24 mouse cellular contexts compared by ENCODE assay signal in genomic region chr17:63680479-63680878, GRCm38 (mm10).
"Had no signal": no experiment of that assay in that cellular context is flagged by ENCODE, and none has a peak within 500 bp of the region (broad histone marks: within the 10 kb centered on the region; RNA-seq: fewer than 3 reads in every experiment).

No protein-coding gene starts in this region.

- H3K4me3 ChIP-seq: embryonic facial prominence, embryonic 10.5 days; embryonic facial prominence, embryonic 12.5 days; embryonic facial prominence, embryonic 13.5 days; embryonic facial prominence, embryonic 15.5 days; erythroblast, embryonic 14.5 days; forebrain, embryonic 10.5 days; forebrain, embryonic 12.5 days; forebrain, embryonic 13.5 days; forebrain, embryonic 15.5 days; gastrocnemius, adult 2 months; heart, adult 2 months; heart, embryonic 10.5 days had no signal

- H3K4me1 ChIP-seq: embryonic facial prominence, embryonic 10.5 days; embryonic facial prominence, embryonic 12.5 days; embryonic facial prominence, embryonic 13.5 days; forebrain, embryonic 12.5 days; forebrain, embryonic 13.5 days; forebrain, embryonic 15.5 days; heart, embryonic 10.5 days had no signal

- H3K4me2 ChIP-seq: embryonic facial prominence, embryonic 12.5 days; embryonic facial prominence, embryonic 13.5 days; embryonic facial prominence, embryonic 15.5 days; forebrain, embryonic 12.5 days; forebrain, embryonic 13.5 days; forebrain, embryonic 15.5 days; heart, embryonic 11.5 days had no signal

- H3K27me3 ChIP-seq: embryonic facial prominence, embryonic 12.5 days; embryonic facial prominence, embryonic 13.5 days; embryonic facial prominence, embryonic 15.5 days; forebrain, embryonic 12.5 days; forebrain, embryonic 13.5 days; forebrain, embryonic 15.5 days had no signal

- H3K27ac ChIP-seq: embryonic facial prominence, embryonic 10.5 days; embryonic facial prominence, embryonic 12.5 days; embryonic facial prominence, embryonic 13.5 days; embryonic facial prominence, embryonic 15.5 days; forebrain, embryonic 10.5 days; forebrain, embryonic 12.5 days; forebrain, embryonic 13.5 days; forebrain, embryonic 15.5 days; gastrocnemius, adult 2 months; heart, adult 2 months; heart, embryonic 10.5 days had no signal

- H3K9me3 ChIP-seq: embryonic facial prominence, embryonic 10.5 days; embryonic facial prominence, embryonic 12.5 days; embryonic facial prominence, embryonic 13.5 days; embryonic facial prominence, embryonic 15.5 days; forebrain, embryonic 10.5 days; forebrain, embryonic 12.5 days; forebrain, embryonic 13.5 days; forebrain, embryonic 15.5 days; heart, embryonic 10.5 days had no signal

- H3K36me3 ChIP-seq: embryonic facial prominence, embryonic 10.5 days; embryonic facial prominence, embryonic 12.5 days; embryonic facial prominence, embryonic 13.5 days; embryonic facial prominence, embryonic 15.5 days; forebrain, embryonic 10.5 days; forebrain, embryonic 12.5 days; forebrain, embryonic 15.5 days; heart, embryonic 10.5 days had no signal

- H3K9ac ChIP-seq: embryonic facial prominence, embryonic 12.5 days; embryonic facial prominence, embryonic 13.5 days; embryonic facial prominence, embryonic 15.5 days; forebrain, embryonic 12.5 days; forebrain, embryonic 13.5 days; forebrain, embryonic 15.5 days; forebrain, postnatal 0 days had no signal

- DNase-seq: cerebellum, adult 9-11 months; cerebellum, postnatal 10 days; cerebellum, postnatal 25 days; cerebellum, postnatal 36 days; embryo, embryonic 11 days; forebrain, postnatal 0 days; gastrocnemius, adult 2 months; gastrocnemius, postnatal 10 days; gastrocnemius, postnatal 14 days; gastrocnemius, postnatal 25 days; gastrocnemius, postnatal 36 days; heart, adult 18-20 months; heart, adult 2 months had no signal
